Mouse (Mus musculus) neural tube, embryonic 14.5 days (tissue): ENCODE data around the gene BC067074. TPM values are rescaled to one million over a fixed set of nuclear protein-coding genes. Genes with fewer than 3 reads are reported as not detected.

Experiments
- ATAC-seq: fragments of 200-750 bp; cut with Nextera tagmentation; 2 replicates; pipeline ENCODE4 v1.8.0; 2017; ENCODE audit warnings: low read depth, mild to moderate bottlenecking, moderate TSS enrichment, moderate library complexity
- H3K27ac ChIP-seq: fragments of 300-500 bp; sonication (generic); 2 replicates; pipeline ENCODE4 v1.5.1; 2014; ENCODE audit warnings: low read depth, mild to moderate bottlenecking, control low read depth, low read length, moderate library complexity, mixed read lengths
- H3K27me3 ChIP-seq: fragments of 300-500 bp; sonication (generic); 2 replicates; pipeline ENCODE4 v1.6.1; 2014; ENCODE audit warnings: low read length; ENCODE audit not compliant: control insufficient read depth, insufficient read depth
- H3K36me3 ChIP-seq: fragments of 300-500 bp; sonication (generic); 2 replicates; pipeline ENCODE4 v1.6.1; 2014; ENCODE audit warnings: low read length, mixed read lengths; ENCODE audit not compliant: control insufficient read depth, insufficient read depth
- H3K4me1 ChIP-seq: fragments of 300-500 bp; sonication (generic); 2 replicates; pipeline ENCODE4 v1.6.1; 2014; ENCODE audit warnings: low read length; ENCODE audit not compliant: control insufficient read depth, insufficient read depth
- H3K4me2 ChIP-seq: fragments of 300-500 bp; sonication (generic); 2 replicates; pipeline ENCODE4 v1.6.1; 2014; ENCODE audit warnings: mild to moderate bottlenecking, low read depth, low read length, control low read depth
- H3K4me3 ChIP-seq: fragments of 300-500 bp; sonication (generic); 2 replicates; pipeline ENCODE4 v1.5.1; 2014; ENCODE audit warnings: low read depth, low read length, control low read depth, mixed read lengths
- H3K9ac ChIP-seq: fragments of 300-500 bp; sonication (generic); replicated peaks from 2 replicates; pipeline ENCODE4 v1.6.1; 2014; ENCODE audit warnings: low read depth, mild to moderate bottlenecking, control low read depth, low read length, mixed read lengths
- H3K9me3 ChIP-seq: fragments of 300-500 bp; sonication (generic); 2 replicates; pipeline ENCODE4 v1.6.1; 2016; ENCODE audit warnings: low read length; ENCODE audit not compliant: control insufficient read depth
- WGBS: fragments of 180-500 bp; shearing (Covaris S2); extraction: QIAGEN DNeasy Blood & Tissue Kit; methylation state at CpG from one replicate; pipeline ENCODE4 v1.1.7; 2014; 5-methylcytosine and 5-hydroxymethylcytosine counted together
- polyA plus RNA-seq: library from polyadenylated mRNA; unstranded; fragments of >200 nt; fragmentation: Nextera tagmentation; extraction: Ambion mirVana; gene quantifications from 2 replicates; pipeline ENCODE4 v1.2.1, GENCODE M21; 2014

BC067074 gene
- polyA plus RNA-seq, 1 experiment from 2014 or later: 0.51 TPM

DNA sequence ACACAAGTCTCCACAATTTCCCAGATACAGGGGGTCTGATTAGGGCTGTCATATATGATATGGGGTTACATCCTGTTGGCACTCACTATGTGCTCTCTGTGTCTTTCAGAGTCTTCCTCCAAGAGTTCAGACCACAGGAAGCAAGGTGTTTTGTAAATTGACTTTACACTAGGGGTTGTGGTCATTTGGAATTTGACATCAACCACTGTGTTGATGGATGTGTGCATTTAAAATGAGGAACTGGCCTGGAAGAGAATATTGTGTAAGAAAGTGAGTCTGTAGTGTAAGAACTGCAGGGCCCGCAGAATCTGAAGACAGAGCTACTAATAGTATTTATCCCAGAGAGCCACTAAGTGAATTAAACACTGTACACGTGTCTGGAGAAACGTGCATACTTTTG, 25.8 kb upstream of the BC067074 start:
- Histone ChIP-seq H3K4me2 (no peak overlapping the region), H3K4me3 (no peak overlapping the region), H3K27me3 (no peaks in the 10 kb centered on the region), H3K9me3 (no peaks in the 10 kb centered on the region), H3K27ac (no peak overlapping the region), H3K9ac (no peak overlapping the region), H3K4me1 (no peaks in the 10 kb centered on the region), H3K36me3 (no peaks in the 10 kb centered on the region)
- 88% methylated on average over 3 of the region's 3 CpGs for WGBS
- ATAC-seq: no peak

DNA sequence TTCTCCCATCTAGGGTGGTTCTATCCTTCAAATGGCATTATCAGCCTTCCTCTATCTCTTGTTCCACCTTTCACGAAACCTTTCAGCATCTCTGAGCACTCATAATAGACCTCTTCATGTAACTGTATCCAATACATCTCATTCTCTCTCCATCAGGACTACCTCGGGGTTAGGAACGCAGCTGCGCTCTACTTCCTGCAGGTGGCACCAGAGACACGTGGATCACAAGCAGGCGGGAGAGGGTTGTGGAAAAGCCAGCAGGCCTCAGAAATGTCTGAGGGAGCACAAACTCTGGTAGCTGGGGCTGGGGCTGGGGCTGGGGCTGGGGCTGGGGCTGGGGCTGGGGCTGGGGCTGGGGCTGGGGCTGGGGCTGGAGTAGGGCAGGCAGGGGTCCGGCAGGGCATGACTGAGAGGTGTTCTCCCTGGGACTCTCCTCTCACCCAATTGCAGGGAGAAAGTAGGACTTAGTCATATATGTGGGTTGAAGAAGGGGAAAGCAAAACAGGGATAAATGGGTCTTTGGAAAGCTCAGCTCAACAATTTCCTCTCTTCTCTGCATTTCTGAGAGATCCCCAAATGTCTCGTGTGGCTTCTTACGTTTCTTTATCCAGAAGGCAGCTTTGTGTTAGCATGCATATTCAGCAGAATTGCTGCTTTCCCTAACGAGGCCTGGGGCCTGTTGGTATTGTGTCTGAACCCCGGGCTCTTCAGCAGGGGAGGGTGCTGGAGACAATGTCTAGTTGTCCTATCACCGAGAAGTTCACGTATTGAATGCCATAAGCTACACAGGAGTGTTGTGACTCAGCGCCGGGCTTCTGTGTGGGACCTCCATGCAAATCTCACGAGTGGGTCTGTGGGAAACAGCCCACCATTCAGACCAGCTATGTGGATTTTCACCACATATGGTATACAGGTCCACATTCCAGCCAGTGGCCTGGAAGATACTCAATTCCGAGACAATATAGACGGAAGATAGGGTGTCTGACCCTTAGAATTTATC, 22.9 kb upstream of the BC067074 start:
- H3K4me1 ChIP-seq: no peaks in the 10 kb centered on the region
- H3K9ac ChIP-seq: no peak overlapping the region
- H3K9me3 ChIP-seq: no peaks in the 10 kb centered on the region
- ATAC-seq: peak; percentile 91
- no peak overlapping the region for H3K4me3 ChIP-seq
- H3K27me3 ChIP-seq: no peaks in the 10 kb centered on the region
- H3K27ac ChIP-seq: no peak overlapping the region
- no peaks in the 10 kb centered on the region for H3K36me3 ChIP-seq
- no peak overlapping the region for H3K4me2 ChIP-seq
- WGBS: 46% methylated on average over 18 of the region's 18 CpGs

DNA sequence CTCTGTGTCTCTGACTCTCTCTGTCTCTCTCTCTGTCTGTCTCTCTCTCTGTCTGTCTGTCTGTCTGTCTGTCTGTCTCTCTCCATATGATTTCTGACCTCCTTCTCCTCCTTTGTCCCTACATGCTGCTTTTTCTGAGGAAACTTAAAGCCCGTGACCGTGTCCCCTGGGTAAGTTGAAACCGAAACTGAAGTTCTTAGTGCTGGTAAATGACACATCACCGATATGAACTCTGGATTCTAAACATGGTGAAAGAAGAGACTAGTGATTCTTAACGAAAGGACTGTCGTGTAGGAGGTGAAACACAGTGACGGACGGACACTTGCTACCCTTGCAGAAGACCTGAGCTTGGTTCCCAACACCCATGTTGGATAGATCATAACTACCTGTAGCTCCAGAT, 21.8 kb upstream of the BC067074 start:
- Histone ChIP-seq H3K4me1 (no peaks in the 10 kb centered on the region), H3K9ac (no peak overlapping the region), H3K36me3 (no peaks in the 10 kb centered on the region), H3K4me3 (no peak overlapping the region), H3K9me3 (no peaks in the 10 kb centered on the region), H3K27ac (no peak overlapping the region), H3K4me2 (no peak overlapping the region), H3K27me3 (no peaks in the 10 kb centered on the region)
- no peak for ATAC-seq
- 93% methylated on average over 8 of the region's 8 CpGs for WGBS

DNA sequence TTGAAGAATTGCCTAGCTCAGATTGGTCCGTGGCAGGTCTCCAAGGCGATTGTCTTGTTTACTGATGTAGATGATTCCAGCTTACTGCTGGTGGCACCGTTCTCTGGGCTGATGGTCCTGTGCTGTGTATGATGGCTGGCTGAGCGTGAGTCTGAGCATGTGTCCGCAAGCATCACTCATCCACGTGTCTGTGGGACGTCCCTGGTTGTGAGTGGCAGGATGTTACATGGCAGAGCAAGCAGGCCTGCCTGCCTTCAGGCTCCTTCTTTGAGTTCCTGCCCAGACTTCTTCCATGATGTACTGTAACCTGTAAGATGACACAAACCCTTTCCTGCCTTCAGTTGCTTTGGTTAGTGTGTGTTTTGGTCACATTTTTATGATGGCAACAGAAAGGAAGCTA, 5.8 kb upstream of the BC067074 start:
- WGBS: 87% methylated on average over 7 of the region's 7 CpGs
- no peak overlapping the region for H3K27ac ChIP-seq

DNA sequence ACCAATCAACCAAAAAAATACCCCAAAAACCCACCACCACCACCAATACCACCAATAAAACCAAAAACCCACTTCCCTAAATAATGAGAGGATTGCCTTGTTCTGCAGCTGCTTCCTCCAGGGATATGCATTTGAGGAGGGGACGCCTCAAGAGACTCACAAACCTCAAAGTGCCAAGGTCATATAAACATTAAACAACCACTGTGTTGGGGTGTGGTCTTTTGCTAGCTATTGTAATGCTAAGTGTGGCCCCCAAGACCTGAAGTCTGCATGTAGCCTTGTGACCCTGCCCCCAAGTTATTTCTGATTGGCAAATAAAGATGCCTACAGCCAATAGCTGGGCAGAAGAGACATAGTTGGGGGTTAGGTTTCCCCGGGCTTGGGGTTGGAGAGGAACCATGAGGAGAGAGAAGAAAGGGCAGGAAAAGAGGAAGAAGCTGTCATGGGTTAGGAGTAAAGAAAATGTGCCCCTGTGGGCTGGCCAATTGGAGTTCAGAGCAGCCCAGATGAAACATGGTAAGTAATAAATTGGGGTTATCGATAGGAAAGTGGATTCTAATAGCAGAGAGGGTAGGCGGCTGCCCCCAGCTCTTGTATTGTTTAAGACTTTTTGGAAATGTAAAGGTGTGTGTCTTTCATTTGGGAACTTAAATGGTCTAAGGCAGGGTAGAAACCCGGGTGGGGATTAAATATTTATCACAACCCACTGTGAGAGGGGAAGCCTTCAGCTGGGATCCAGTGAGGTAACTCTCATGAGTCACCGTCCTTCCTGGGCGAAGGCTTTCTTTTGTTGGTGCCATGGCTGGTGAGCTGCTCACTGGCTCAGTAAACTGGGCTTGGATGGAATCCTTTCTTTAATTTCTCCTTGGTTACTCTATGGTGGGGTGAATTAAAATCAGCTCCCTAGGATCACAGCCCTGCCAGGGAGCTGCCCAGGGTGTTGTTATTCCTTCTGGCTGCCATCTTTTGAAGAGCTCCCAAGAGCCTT, 4.5 kb upstream of the BC067074 start:
- H3K4me2 ChIP-seq: no peak overlapping the region
- WGBS: 76% methylated on average over 7 of the region's 7 CpGs
- peaks cover 5% of the 10 kb centered on the region; the same call in 1 of the 2 replicates for H3K27me3 ChIP-seq
- no peaks in the 10 kb centered on the region for H3K9me3 ChIP-seq
- H3K4me3 ChIP-seq: no peak overlapping the region
- H3K9ac ChIP-seq: no peak overlapping the region
- H3K27ac ChIP-seq: no peak overlapping the region
- no peaks in the 10 kb centered on the region for H3K36me3 ChIP-seq
- peaks cover 4% of the 10 kb centered on the region; the same call in 1 of the 2 replicates for H3K4me1 ChIP-seq
- no peak for ATAC-seq

More for the DNA sequence above, 5.8 kb upstream of the BC067074 start:
- Histone ChIP-seq H3K9me3 (no peaks in the 10 kb centered on the region), H3K27me3 (0 out of 2 replicates have a peak, but pooled peaks cover 2% of the 10 kb centered on the region), H3K4me1 (no peaks in the 10 kb centered on the region), H3K4me3 (no peak overlapping the region), H3K9ac (no peak overlapping the region), H3K4me2 (no peak overlapping the region), H3K36me3 (no peaks in the 10 kb centered on the region)
- ATAC-seq: no peak

DNA sequence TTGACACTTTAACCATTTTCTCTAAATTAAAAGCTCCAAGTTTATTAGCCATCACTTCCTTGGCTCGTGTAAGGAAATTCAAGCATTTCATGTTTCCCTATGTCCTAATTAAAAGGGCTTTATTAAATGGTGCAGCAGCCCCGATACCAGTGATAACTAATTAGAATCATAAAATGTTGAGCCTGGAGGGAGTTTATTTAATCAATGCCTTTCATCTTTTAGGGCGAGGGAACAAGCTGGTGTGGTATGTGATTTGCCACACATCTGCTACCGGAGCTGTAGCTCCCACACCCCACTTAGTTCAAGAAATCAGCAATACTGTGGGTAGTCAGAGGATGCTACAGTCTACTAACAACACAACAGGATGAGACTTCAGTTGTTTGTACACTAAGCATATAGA, 3.2 kb upstream of the BC067074 start:
- 36% methylated on average over 4 of the region's 4 CpGs for WGBS
- no peaks in the 10 kb centered on the region for H3K9me3 ChIP-seq
- no peak overlapping the region for H3K4me2 ChIP-seq
- no peak overlapping the region for H3K27ac ChIP-seq
- H3K27me3 ChIP-seq: peaks cover 9% of the 10 kb centered on the region; the same call in 1 of the 2 replicates
- peak; percentile 53; the same call in 1 of the 2 replicates for ATAC-seq
- no peaks in the 10 kb centered on the region for H3K36me3 ChIP-seq
- H3K9ac ChIP-seq: no peak overlapping the region
- H3K4me1 ChIP-seq: peaks cover 4% of the 10 kb centered on the region; the same call in 1 of the 2 replicates
- no peak overlapping the region for H3K4me3 ChIP-seq

DNA sequence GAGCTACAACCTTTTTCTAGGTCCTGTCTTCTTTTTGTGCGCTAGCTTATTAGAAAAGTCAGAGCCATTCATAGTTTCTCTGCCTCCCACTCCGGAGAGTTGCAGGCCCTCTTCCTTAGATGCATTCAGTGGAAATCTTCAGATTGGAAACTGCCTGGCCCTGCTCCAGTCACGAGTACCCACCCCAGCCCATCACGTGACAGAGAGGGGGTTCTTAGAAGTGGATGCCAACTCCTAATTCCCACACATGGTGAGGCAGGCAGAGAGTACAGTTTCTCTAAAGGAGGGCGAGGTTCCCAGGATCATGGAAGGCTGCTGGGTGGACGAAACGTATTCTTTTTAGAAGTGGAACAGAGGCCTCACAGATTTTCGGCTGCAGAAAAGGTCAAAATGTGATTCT, 958 bp upstream of the BC067074 start:
- Histone ChIP-seq H3K4me2 (no peak overlapping the region), H3K36me3 (no peaks in the 10 kb centered on the region), H3K27me3 (peaks cover 9% of the 10 kb centered on the region; the same call in 1 of the 2 replicates), H3K9me3 (no peaks in the 10 kb centered on the region), H3K9ac (no peak overlapping the region), H3K4me1 (peaks cover 4% of the 10 kb centered on the region; the same call in 1 of the 2 replicates), H3K4me3 (no peak overlapping the region), H3K27ac (no peak overlapping the region)
- WGBS: 90% methylated on average over 8 of the region's 8 CpGs
- no peak for ATAC-seq

DNA sequence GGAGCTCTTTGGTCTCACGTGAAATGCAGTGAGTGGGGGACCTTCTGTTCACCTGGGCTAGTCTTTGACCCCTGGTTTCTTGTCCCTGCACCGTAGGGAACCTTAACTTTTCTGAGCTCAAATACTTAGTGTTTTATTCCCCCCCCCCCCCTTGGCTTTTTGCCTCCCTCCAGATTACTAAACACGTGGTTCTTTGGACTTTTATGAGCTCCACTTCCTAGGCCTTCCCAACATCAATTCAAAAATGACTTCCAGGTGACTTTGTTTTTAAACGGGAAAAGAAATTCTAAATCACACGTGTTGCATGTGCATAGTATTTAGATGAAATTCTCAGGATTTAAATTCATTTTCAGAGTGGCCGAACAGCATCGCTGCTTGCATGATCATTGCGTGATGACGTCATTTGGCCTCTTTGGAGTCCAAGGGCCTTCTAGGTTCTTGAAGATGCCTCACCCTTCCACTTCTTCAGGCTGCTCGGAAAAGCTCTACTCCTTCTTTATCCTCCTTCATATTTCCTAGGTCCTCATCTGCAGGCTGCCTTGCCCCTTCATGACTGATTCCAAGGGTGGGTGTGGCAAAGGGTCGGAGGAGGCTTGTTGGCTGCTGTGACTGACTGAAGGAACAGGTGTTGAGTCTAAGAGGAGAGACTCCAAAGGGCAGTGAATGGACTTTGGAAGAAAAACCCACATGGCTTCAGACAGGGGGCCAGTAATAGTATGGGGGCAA, 911 bp downstream of the BC067074 start:
- Histone ChIP-seq H3K27ac (no peak overlapping the region), H3K4me3 (peak overlapping the region; percentile 41), H3K4me1 (peaks cover 4% of the 10 kb centered on the region; the same call in 1 of the 2 replicates), H3K4me2 (peak overlapping the region; percentile 90), H3K9ac (peak overlapping the region; percentile 60), H3K9me3 (no peaks in the 10 kb centered on the region), H3K36me3 (no peaks in the 10 kb centered on the region), H3K27me3 (peaks cover 9% of the 10 kb centered on the region; the same call in 1 of the 2 replicates)
- 66% methylated on average over 11 of the region's 11 CpGs for WGBS
- ATAC-seq: no peak
